In the genomic region with DNA sequence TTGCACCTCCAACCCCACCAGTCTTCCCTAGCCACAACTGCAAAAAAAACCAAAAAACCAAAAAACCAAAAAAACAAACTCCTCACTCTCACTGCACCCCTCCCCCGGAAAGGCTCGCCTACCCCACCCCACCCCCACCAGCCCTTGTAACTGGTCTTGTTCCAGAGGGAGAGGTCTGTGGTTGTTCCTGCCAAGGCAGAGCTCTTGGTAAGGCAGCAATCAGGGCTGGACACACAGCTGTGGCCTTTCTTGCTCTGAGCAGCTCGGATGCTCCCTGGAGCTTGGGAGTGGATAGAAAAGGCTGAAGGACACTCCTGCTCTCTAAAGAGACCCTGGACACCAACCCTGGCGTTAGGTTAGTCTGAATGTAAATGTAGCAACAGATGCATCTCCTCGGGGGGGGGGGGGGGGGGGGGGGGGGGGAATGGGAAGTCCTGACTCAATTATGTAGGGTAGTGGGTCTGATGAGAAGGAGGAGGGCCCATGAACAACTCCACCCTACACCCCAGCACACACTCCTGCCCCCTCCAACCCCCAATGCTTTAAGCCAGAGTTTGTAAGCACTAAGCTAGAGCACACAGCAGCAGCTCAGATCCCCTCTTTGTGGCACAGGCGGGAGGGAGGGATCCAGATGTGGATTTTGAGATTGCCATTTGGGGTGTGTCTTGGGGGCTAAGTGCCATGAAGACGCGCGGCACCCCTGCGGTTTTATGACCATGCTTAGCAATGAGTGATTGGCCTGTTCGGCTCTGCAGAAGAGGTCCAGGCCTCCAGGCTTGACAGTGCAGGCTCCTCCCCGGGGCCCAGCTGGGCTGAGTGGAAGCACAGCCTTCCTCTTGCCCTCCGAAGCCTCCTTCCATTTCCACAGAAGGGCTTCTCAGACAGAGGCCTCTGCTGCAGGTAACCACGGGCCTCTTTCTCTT, we compare ENCODE assay signal across 9 mouse cellular contexts.
DNase-seq lines count a peak whose midpoint lies in the region; ATAC-seq lines count a peak whose summit lies in the region.
"Had no signal": no experiment of that assay in that cellular context is flagged by ENCODE, and none has a peak within 500 bp of the region (broad histone marks: within the 10 kb centered on the region; RNA-seq: fewer than 3 reads in every experiment).

No protein-coding gene starts in this region.

- DNase-seq in lung, postnatal 10 days, result peak; percentile 29
- no peak for DNase-seq in lung, postnatal 14 days
- DNase-seq in gastrocnemius, adult 18-20 months (ENCODE audit: low spot score), result peak; percentile 62
- DNase-seq in testis, postnatal 14 days (ENCODE audit: low spot score), result peak; percentile 69
- no peak for DNase-seq in T-cell, adult 2 months (ENCODE audit: low spot score)
- DNase-seq in cerebellum, postnatal 36 days, result no peak
- DNase-seq: liver, embryonic 13.5 days had no signal

- H3K4me2 ChIP-seq in intestine, embryonic 16.5 days (ENCODE audit: low read depth, low read length), result no peak overlapping the region
- H3K4me2 ChIP-seq: liver, embryonic 13.5 days had no signal

- peak; percentile 59 for ATAC-seq in intestine, embryonic 16.5 days

- peak overlapping the region; percentile 30; the same call in 1 of the 2 replicates for H3K9ac ChIP-seq in intestine, embryonic 16.5 days (ENCODE audit: low read depth, low read length)
- H3K9ac ChIP-seq: liver, embryonic 13.5 days had no signal

- WGBS in intestine, embryonic 16.5 days, result 28% methylated on average over 13 of the region's 14 CpGs

- H3K4me1 ChIP-seq in intestine, embryonic 16.5 days (ENCODE audit: control insufficient read depth, insufficient read depth, low read length), result peaks cover 7% of the 10 kb centered on the region; the same call in 1 of the 2 replicates
- H3K4me1 ChIP-seq: liver, embryonic 13.5 days had no signal

- no peaks in the 10 kb centered on the region for H3K36me3 ChIP-seq in intestine, embryonic 16.5 days (ENCODE audit: control insufficient read depth, insufficient read depth, low read length)
- H3K36me3 ChIP-seq: liver, embryonic 13.5 days had no signal

- no peaks in the 10 kb centered on the region for H3K9me3 ChIP-seq in intestine, embryonic 16.5 days (ENCODE audit: control insufficient read depth, low read length)
- H3K9me3 ChIP-seq: liver, embryonic 13.5 days had no signal

- 0 out of 2 replicates have a peak overlapping the region, but pooled peaks have one; percentile 1 for H3K27ac ChIP-seq in intestine, embryonic 16.5 days (ENCODE audit: low read length)
- H3K27ac ChIP-seq: heart, adult 2 months; liver, embryonic 13.5 days had no signal

- H3K4me3 ChIP-seq in intestine, embryonic 16.5 days (ENCODE audit: low read length), result no peak overlapping the region
- H3K4me3 ChIP-seq: heart, adult 2 months; liver, embryonic 13.5 days had no signal

- H3K27me3 ChIP-seq in intestine, embryonic 16.5 days (replicated peaks; ENCODE audit: control insufficient read depth, insufficient read depth, low read length), result no peaks in the 10 kb centered on the region
- H3K27me3 ChIP-seq: liver, embryonic 13.5 days had no signal

Comparison
In these comparisons a context has a peak if more than half of its experiments do, and no peak if none do; other contexts are left out.
1. DNase-seq: peak in lung, postnatal 10 days (single experiment), gastrocnemius, adult 18-20 months (single experiment) and testis, postnatal 14 days (single experiment); none in lung, postnatal 14 days (single experiment), T-cell, adult 2 months (single experiment) and cerebellum, postnatal 36 days (0 of 2).